Mouse (Mus musculus): ENCODE data around the gene Kcng4. TPM values are rescaled to one million over a fixed set of nuclear protein-coding genes. Genes with fewer than 3 reads are reported as not detected.
A peak's percentile ranks its signal among the peaks of the same experiment; 100 is the strongest.

The Kcng4 gene
- total and polyA plus RNA-seq, 2 experiments from 2014 or later, result 0.10 TPM; not detected in 1

- Histone ChIP-seq H3K27ac (ENCODE audit: low read depth) (no peak overlapping the region), H3K9ac (replicated peaks; ENCODE audit: low read depth, low read length) (no peak overlapping the region), H3K4me3 (ENCODE audit: low read depth, low read length) (no peak overlapping the region), H3K27me3 (ENCODE audit: control insufficient read depth, insufficient read depth, low read length) (no peaks in the 10 kb centered on the region), H3K9me3 (replicated peaks; ENCODE audit: control insufficient read depth, low read length) (no peaks in the 10 kb centered on the region), H3K4me2 (ENCODE audit: low read depth, low read length) (no peak overlapping the region), H3K36me3 (replicated peaks; ENCODE audit: control insufficient read depth, insufficient read depth, low read length) (no peaks in the 10 kb centered on the region), H3K4me1 (ENCODE audit: control insufficient read depth, insufficient read depth) (no peaks in the 10 kb centered on the region)
- TF ChIP-seq EP300 (IDR thresholded peaks at IDR 0.05; ENCODE audit: low read depth) (no peak), CTCF (IDR thresholded peaks at IDR 0.05; ENCODE audit: low read depth) (no peak)
- ATAC-seq (ENCODE audit: insufficient read depth, low read depth) (no peak), DNase-seq (ENCODE audit: low spot score) (no peak)
- WGBS, result 82% methylated on average over 7 of the region's 7 CpGs
Observed at GRCm38 (mm10) chr8:119646846-119647245, 11.4 kb upstream of the Kcng4 start.

DNA sequence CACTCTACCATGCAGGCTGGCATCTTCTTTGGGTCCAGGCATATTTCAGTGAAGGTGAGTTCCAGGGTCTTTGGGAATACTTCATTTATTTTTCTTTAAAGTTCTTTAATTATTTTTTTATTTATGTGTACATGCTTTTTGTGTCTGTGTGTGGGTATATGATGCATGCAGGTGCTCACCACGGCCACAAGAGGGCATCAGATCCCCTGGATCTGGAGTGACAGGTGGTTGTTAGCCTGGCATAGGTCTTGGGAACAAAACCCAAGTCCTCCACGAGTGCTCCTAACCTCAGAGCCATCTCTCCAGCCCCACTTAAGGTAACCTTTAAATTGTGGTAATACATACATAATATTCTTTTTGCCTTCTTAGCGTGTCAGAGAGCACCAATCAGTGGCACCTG lies 10.7 kb upstream of the Kcng4 start:
- Histone ChIP-seq H3K27ac (ENCODE audit: low read depth) (no peak overlapping the region), H3K4me2 (ENCODE audit: low read depth, low read length) (no peak overlapping the region), H3K27me3 (ENCODE audit: control insufficient read depth, insufficient read depth, low read length) (no peaks in the 10 kb centered on the region), H3K4me3 (ENCODE audit: low read depth, low read length) (no peak overlapping the region), H3K9me3 (replicated peaks; ENCODE audit: control insufficient read depth, low read length) (no peaks in the 10 kb centered on the region), H3K9ac (replicated peaks; ENCODE audit: low read depth, low read length) (no peak overlapping the region), H3K4me1 (ENCODE audit: control insufficient read depth, insufficient read depth) (no peaks in the 10 kb centered on the region), H3K36me3 (replicated peaks; ENCODE audit: control insufficient read depth, insufficient read depth, low read length) (no peaks in the 10 kb centered on the region)
- WGBS, result 74% methylated on average over 3 of the region's 3 CpGs
- ATAC-seq (ENCODE audit: insufficient read depth, low read depth), result no peak
- TF ChIP-seq CTCF (IDR thresholded peaks at IDR 0.05; ENCODE audit: low read depth) (peak; percentile 2; the same call in 1 of the 2 replicates), EP300 (IDR thresholded peaks at IDR 0.05; ENCODE audit: low read depth) (no peak)
- DNase-seq (ENCODE audit: low spot score), result no peak

GRCm38 (mm10) chr8:119644981-119645597 lies 9.6 kb upstream of the Kcng4 start:
- Histone ChIP-seq H3K27me3 (ENCODE audit: control insufficient read depth, insufficient read depth, low read length) (no peaks in the 10 kb centered on the region), H3K9ac (replicated peaks; ENCODE audit: low read depth, low read length) (no peak overlapping the region), H3K9me3 (replicated peaks; ENCODE audit: control insufficient read depth, low read length) (no peaks in the 10 kb centered on the region), H3K4me2 (ENCODE audit: low read depth, low read length) (no peak overlapping the region), H3K36me3 (replicated peaks; ENCODE audit: control insufficient read depth, insufficient read depth, low read length) (no peaks in the 10 kb centered on the region), H3K4me1 (ENCODE audit: control insufficient read depth, insufficient read depth) (no peaks in the 10 kb centered on the region), H3K4me3 (ENCODE audit: low read depth, low read length) (no peak overlapping the region), H3K27ac (ENCODE audit: low read depth) (no peak overlapping the region)
- ATAC-seq (ENCODE audit: insufficient read depth, low read depth) (no peak), DNase-seq (ENCODE audit: low spot score) (no peak)
- no peak for TF ChIP-seq EP300 (IDR thresholded peaks at IDR 0.05; ENCODE audit: low read depth)
- no peak for TF ChIP-seq CTCF (IDR thresholded peaks at IDR 0.05; ENCODE audit: low read depth)
- WGBS, result 63% methylated on average over 18 of the region's 18 CpGs

DNA sequence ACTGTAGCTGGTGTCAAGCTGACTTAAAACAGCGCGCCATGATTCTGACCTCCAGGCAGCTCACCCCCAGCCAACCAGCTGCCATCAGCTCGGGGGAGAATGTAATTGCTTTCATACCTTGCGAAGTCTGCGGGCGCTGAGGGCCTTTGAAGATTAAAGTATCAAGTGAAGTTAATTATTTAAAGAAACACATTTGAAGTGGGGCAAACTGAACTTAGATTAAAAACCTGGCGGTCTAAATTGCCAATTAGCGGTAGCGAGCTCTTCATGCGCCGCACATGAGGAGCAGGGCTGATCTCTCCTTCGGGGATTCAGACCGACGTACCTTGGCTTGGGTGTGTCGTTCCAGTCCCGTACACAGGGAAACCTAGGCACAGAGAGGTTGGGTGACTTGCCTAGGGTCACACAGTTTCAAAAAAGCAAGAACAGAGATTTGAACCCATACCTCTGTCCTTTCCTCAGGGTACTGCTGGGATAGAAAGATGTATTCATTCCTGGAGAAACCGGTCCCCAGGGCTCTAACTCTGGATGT lies 9.0 kb upstream of the Kcng4 start:
- no peak overlapping the region for H3K9ac ChIP-seq (replicated peaks; ENCODE audit: low read depth, low read length)
- no peaks in the 10 kb centered on the region for H3K9me3 ChIP-seq (replicated peaks; ENCODE audit: control insufficient read depth, low read length)

DNA sequence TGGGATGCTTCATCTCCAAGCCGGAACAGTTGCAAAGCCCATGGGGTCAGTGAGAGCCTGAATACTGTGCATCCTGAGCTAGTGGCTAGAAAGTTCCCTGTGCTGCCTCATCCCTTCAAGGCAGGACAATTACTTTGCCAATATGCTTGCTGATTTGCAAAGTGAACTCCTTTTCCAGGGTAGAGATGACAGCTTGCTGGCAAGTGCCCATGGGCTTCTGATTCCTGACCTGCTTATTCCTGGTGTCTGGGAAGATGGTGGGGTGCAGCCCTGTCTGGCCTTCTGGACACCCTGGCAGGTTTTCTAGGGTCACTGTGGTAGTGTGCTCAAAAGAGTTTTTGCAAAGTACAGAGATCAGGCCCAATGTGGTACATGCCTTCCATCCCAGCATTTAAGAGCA lies 7.5 kb upstream of the Kcng4 start:
- Histone ChIP-seq H3K9me3 (replicated peaks; ENCODE audit: control insufficient read depth, low read length) (no peaks in the 10 kb centered on the region), H3K4me2 (ENCODE audit: low read depth, low read length) (no peak overlapping the region), H3K36me3 (replicated peaks; ENCODE audit: control insufficient read depth, insufficient read depth, low read length) (no peaks in the 10 kb centered on the region), H3K4me1 (ENCODE audit: control insufficient read depth, insufficient read depth) (no peaks in the 10 kb centered on the region), H3K27ac (ENCODE audit: low read depth) (no peak overlapping the region), H3K27me3 (ENCODE audit: control insufficient read depth, insufficient read depth, low read length) (no peaks in the 10 kb centered on the region), H3K4me3 (ENCODE audit: low read depth, low read length) (no peak overlapping the region), H3K9ac (replicated peaks; ENCODE audit: low read depth, low read length) (no peak overlapping the region)
- TF ChIP-seq CTCF (IDR thresholded peaks at IDR 0.05; ENCODE audit: low read depth), result no peak
- no peak for TF ChIP-seq EP300 (IDR thresholded peaks at IDR 0.05; ENCODE audit: low read depth)
- 78% methylated on average over 1 of the region's 1 CpGs for WGBS
- ATAC-seq (ENCODE audit: insufficient read depth, low read depth), result no peak
- no peak for DNase-seq (ENCODE audit: low spot score)

More for the DNA sequence above, 9.0 kb upstream of the Kcng4 start:
- ATAC-seq (ENCODE audit: insufficient read depth, low read depth) (no peak), DNase-seq (ENCODE audit: low spot score) (no peak)
- Histone ChIP-seq H3K36me3 (replicated peaks; ENCODE audit: control insufficient read depth, insufficient read depth, low read length) (no peaks in the 10 kb centered on the region), H3K4me1 (ENCODE audit: control insufficient read depth, insufficient read depth) (no peaks in the 10 kb centered on the region), H3K27ac (ENCODE audit: low read depth) (no peak overlapping the region), H3K27me3 (ENCODE audit: control insufficient read depth, insufficient read depth, low read length) (no peaks in the 10 kb centered on the region), H3K4me3 (ENCODE audit: low read depth, low read length) (no peak overlapping the region), H3K4me2 (ENCODE audit: low read depth, low read length) (no peak overlapping the region)
- 79% methylated on average over 17 of the region's 17 CpGs for WGBS
- TF ChIP-seq CTCF (IDR thresholded peaks at IDR 0.05; ENCODE audit: low read depth) (no peak), EP300 (IDR thresholded peaks at IDR 0.05; ENCODE audit: low read depth) (no peak)

- DNase-seq (ENCODE audit: low spot score) (no peak), ATAC-seq (ENCODE audit: insufficient read depth, low read depth) (no peak)
- no peak overlapping the region for H3K27ac ChIP-seq (ENCODE audit: low read depth)
- no peaks in the 10 kb centered on the region for H3K9me3 ChIP-seq (replicated peaks; ENCODE audit: control insufficient read depth, low read length)
- H3K4me2 ChIP-seq (ENCODE audit: low read depth, low read length), result no peak overlapping the region
- H3K36me3 ChIP-seq (replicated peaks; ENCODE audit: control insufficient read depth, insufficient read depth, low read length), result no peaks in the 10 kb centered on the region
- H3K4me3 ChIP-seq (ENCODE audit: low read depth, low read length), result no peak overlapping the region
- no peaks in the 10 kb centered on the region for H3K4me1 ChIP-seq (ENCODE audit: control insufficient read depth, insufficient read depth)
- no peaks in the 10 kb centered on the region for H3K27me3 ChIP-seq (ENCODE audit: control insufficient read depth, insufficient read depth, low read length)
- no peak for TF ChIP-seq EP300 (IDR thresholded peaks at IDR 0.05; ENCODE audit: low read depth)
- TF ChIP-seq CTCF (IDR thresholded peaks at IDR 0.05; ENCODE audit: low read depth), result no peak
- WGBS, result 42% methylated on average over 5 of the region's 5 CpGs
- H3K9ac ChIP-seq (replicated peaks; ENCODE audit: low read depth, low read length), result no peak overlapping the region
Observed at GRCm38 (mm10) chr8:119641058-119641457, 5.6 kb upstream of the Kcng4 start.
